In the genomic region with DNA sequence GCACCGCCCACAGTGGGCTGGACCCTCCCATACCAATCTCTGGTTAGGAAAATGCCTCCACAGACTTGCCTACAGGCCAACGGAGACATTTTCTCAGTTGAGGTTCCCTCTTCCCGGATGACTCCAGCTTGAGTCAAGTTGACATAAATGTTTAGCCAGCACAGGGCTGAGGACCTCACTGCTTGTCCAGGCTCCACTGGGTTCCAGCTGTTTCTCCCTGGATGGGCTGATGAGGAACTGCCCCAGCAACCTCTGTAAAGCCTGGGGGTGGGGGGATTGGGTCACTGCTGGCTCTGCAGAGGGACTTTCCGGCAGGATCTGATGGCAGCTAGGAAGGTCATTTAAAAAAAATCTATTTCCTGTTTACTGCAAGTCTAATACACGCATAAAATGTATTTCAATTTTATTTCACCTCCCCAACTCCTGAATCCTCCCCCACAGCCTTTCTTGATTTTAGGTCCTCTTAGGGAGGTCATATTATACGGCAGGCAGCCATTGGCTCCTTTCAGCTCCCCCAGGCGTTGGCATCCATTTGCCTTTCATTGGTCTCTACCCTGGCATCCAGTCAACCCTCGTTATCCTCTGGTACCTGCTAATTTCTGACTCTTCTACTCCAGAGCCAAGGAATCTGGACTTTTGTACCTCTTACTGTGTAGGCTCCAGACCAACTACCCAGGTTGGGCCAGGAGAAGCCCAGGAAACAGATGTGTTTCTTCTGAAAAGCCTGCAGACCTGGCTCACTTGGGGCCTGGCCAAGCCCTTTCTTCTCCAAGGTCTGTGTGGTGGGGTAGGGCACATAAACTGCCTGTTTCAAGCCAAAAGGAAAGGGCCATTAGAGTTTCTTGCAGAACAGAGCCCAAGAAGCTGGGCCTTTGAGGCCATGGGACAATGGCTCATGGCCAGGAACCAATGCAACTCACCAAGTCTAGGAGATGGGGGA, we compare ENCODE assay signal across 9 mouse cellular contexts. TPM values are rescaled to one million over a fixed set of nuclear protein-coding genes. Genes with fewer than 3 reads are reported as not detected.
A peak's percentile ranks its signal among the peaks of the same experiment; 100 is the strongest.
DNase-seq lines count a peak whose midpoint lies in the region; ATAC-seq and TF ChIP-seq lines count a peak whose summit lies in the region.
"Had no signal": no experiment of that assay in that cellular context is flagged by ENCODE, and none has a peak within 500 bp of the region (broad histone marks: within the 10 kb centered on the region; RNA-seq: fewer than 3 reads in every experiment).

No protein-coding gene starts in this region.

- H3K4me1 ChIP-seq in embryonic facial prominence, embryonic 13.5 days, result peaks cover 20% of the 10 kb centered on the region
- H3K4me1 ChIP-seq in embryonic facial prominence, embryonic 10.5 days, result peaks cover 40% of the 10 kb centered on the region
- H3K4me1 ChIP-seq in spleen, adult 2 months (ENCODE audit: control insufficient read depth, insufficient read depth, insufficient read length), result peaks cover 3% of the 10 kb centered on the region; the same call in 1 of the 2 replicates

- no peak for ATAC-seq in embryonic facial prominence, embryonic 13.5 days (ENCODE audit: insufficient number of reproducible peaks, insufficient read depth, low FRiP score, low TSS enrichment, low read depth)

- H3K4me2 ChIP-seq in embryonic facial prominence, embryonic 13.5 days, result no peak overlapping the region

- no peaks in the 10 kb centered on the region for H3K9me3 ChIP-seq in embryonic facial prominence, embryonic 13.5 days
- H3K9me3 ChIP-seq in embryonic facial prominence, embryonic 10.5 days, result no peaks in the 10 kb centered on the region

- no peak for TF ChIP-seq POLR2A in spleen, adult 2 months (IDR thresholded peaks at IDR 0.05; ENCODE audit: low read depth, low read length)

- H3K9ac ChIP-seq in embryonic facial prominence, embryonic 13.5 days, result no peak overlapping the region

- no peak for DNase-seq in embryonic facial prominence, embryonic 10.5 days (ENCODE audit: low spot score)
- no peak for DNase-seq in spleen, adult 2 months (ENCODE audit: low read depth in 1 of 2, low spot score in 2 of 2)
- DNase-seq in spleen, postnatal 10 days (ENCODE audit: low spot score in 2 of 2), result no peak
- peak; percentile 81 for DNase-seq in kidney, postnatal 14 days
- no peak for DNase-seq in layer of hippocampus, adult 9-10 months (ENCODE audit: low spot score)
- no peak for DNase-seq in left cerebral cortex, adult 18-20 months (ENCODE audit: low spot score in 2 of 2)
- DNase-seq in thymus, postnatal 14 days, result no peak

- no peak overlapping the region for H3K4me3 ChIP-seq in embryonic facial prominence, embryonic 13.5 days
- no peak overlapping the region for H3K4me3 ChIP-seq in embryonic facial prominence, embryonic 10.5 days
- H3K4me3 ChIP-seq in spleen, adult 2 months (ENCODE audit: extremely low read depth, insufficient read depth, insufficient read length), result no peak overlapping the region

- 83% methylated on average over 8 of the region's 8 CpGs for WGBS in embryonic facial prominence, embryonic 13.5 days
- 90% methylated on average over 8 of the region's 8 CpGs for WGBS in embryonic facial prominence, embryonic 10.5 days
- 85% methylated on average over 8 of the region's 8 CpGs for WGBS in spleen, adult 2 months

- no peak for TF ChIP-seq CTCF in spleen, adult 2 months (IDR thresholded peaks at IDR 0.05; ENCODE audit: extremely low read depth, insufficient read depth, insufficient read length, insufficient replicate concordance)

- H3K27me3 ChIP-seq in embryonic facial prominence, embryonic 13.5 days, result no peaks in the 10 kb centered on the region
- no peaks in the 10 kb centered on the region for H3K27me3 ChIP-seq in embryonic facial prominence, embryonic 10.5 days (replicated peaks; ENCODE audit: low read depth, poor library complexity, severe bottlenecking)
- H3K27me3 ChIP-seq in spleen, adult 2 months (ENCODE audit: control insufficient read depth, insufficient read depth, low read length), result no peaks in the 10 kb centered on the region
- H3K27me3 ChIP-seq: CH12.LX had no signal

- peak overlapping the region; percentile 5; the same call in 1 of the 2 replicates for H3K27ac ChIP-seq in embryonic facial prominence, embryonic 13.5 days
- H3K27ac ChIP-seq in embryonic facial prominence, embryonic 10.5 days (replicated peaks), result no peak overlapping the region
- peak overlapping the region; percentile 76 for H3K27ac ChIP-seq in spleen, adult 2 months (ENCODE audit: insufficient read depth, low read length)

- peaks cover 7% of the 10 kb centered on the region for H3K36me3 ChIP-seq in embryonic facial prominence, embryonic 13.5 days
- peaks cover 4% of the 10 kb centered on the region; the same call in 1 of the 2 replicates for H3K36me3 ChIP-seq in embryonic facial prominence, embryonic 10.5 days (replicated peaks)
- no peaks in the 10 kb centered on the region for H3K36me3 ChIP-seq in spleen, adult 2 months (ENCODE audit: control insufficient read depth, insufficient read depth, low read length)

RNA-seq across cellular contexts. Expression of gene A4galt, which starts 42.4 kb away (rescaled TPM):
- polyA plus RNA-seq in embryonic facial prominence, embryonic 13.5 days (2015; fragmentation: Nextera tagmentation; extraction: Ambion mirVana), result 0.53 and 2.2 TPM in 2 replicates
- polyA plus RNA-seq in embryonic facial prominence, embryonic 10.5 days (2016; fragmentation: Nextera tagmentation; extraction: Ambion mirVana), result 0.34 and 0.77 TPM in 2 replicates
- polyA plus RNA-seq in spleen, adult 2 months (2012; rRNA removed), result 20.4 and 27.2 TPM in 2 replicates
- 1 to 10 TPM; 5.1 TPM for total RNA-seq in left cerebral cortex, adult 18-20 months (2021)

RNA-seq across cellular contexts. Expression of gene Arfgap3, which starts 56.1 kb away (rescaled TPM):
- polyA plus RNA-seq in embryonic facial prominence, embryonic 13.5 days (2015; fragmentation: Nextera tagmentation; extraction: Ambion mirVana), result 45.3 and 49.9 TPM in 2 replicates
- 27.2 and 29.1 TPM in 2 replicates for polyA plus RNA-seq in embryonic facial prominence, embryonic 10.5 days (2016; fragmentation: Nextera tagmentation; extraction: Ambion mirVana)
- 14.6 TPM in 2 replicates for polyA plus RNA-seq in spleen, adult 2 months (2012; rRNA removed)
- total RNA-seq in left cerebral cortex, adult 18-20 months (2021), result 10 to 100 TPM; 21.6 to 23.0 TPM
